Mouse (Mus musculus) heart, adult 18-20 months (tissue): ENCODE measurements around the gene Map4k3. TPM values are rescaled to one million over a fixed set of nuclear protein-coding genes. Genes with fewer than 3 reads are reported as not detected.

ENCODE experiments used
- DNase-seq, 2 experiments: peaks; one replicate each; pipeline ENCODE4 v3.0.0; 2021 to 2022; ENCODE audit warnings: mixed read lengths in 1 of 2
- total RNA-seq, 2 experiments: library from RNA; stranded (reverse); gene quantifications; 2 replicates each; pipeline ENCODE4 v1.2.3; 2021

Gene Map4k3
- total RNA-seq, 2 experiments from 2014 or later = 22.1 to 24.5 TPM

DNA sequence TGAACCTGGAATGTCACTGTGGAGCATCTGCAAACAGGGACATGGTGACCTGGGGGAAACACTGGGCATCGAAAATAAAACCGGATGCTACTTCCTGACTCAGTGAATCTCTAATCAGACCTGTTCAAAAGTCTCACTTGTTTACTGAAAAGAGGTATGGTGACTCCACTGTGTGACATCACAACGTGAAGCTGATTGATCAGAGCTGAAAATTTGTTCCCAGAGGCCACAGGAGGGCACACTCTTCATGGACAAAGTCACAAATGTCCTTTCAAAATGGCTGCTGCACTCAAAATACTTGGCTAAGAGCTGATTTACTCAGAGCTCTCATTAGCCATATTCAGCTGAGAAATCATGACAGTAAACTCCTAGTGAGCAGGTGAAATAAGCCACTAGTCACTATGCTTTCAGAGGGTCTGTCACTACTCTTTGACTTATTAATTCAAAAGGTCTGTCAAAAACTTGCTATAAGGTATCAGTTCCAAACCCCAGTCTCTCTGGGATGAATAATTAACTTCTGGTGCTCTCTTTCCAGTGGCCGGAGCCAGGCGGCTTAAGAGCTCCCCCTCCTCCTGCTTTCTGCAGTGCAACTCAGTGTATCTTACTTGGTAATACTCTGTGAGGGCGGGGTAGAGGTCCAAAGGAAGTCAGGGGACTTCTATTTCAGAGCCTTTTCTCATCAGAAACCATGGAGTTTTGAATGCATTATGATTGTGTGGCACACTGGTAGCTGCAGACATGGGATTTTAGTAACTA, 44.3 kb downstream of the Map4k3 start:
- peak; percentile 44 to 57 for DNase-seq

DNA sequence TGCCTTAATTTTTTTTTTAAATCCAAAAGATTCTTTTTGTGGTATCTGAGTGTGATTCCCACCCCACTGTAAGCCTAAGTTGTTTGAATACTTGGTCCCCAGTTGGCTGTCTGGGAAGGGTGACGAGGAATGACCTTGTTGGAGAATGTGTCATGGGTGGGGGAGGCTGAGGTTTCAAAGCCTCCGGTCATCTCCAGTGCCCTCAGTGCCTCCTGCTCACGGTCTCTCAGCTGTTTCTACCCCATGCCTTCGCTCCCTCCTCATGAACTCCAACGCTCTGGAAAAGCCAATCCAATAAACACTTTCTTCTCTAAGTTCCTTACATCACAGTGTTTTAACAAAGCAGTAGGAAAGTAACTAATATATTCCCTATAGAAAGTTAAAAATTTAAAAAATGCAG, 45.2 kb downstream of the Map4k3 start:
- DNase-seq = no peak

DNA sequence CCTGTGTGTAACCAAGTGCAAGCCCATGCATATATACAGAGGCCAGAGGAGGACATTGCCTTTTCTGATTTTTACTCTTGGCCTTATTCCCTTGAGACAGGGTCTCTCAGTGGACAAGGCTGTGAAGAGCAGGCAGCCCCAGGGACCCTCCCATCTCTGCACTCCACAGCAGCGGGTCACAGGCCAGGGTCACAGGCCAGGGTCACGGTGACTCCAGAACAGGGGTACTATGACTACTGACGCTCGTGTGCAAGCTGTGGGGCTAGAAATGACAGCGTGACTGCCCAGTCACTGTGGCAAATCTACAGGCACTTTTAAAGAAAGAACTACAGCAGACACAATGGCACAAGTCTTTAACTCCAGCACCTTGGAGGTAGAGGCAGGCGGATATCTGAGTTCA, 50.1 kb downstream of the Map4k3 start:
- DNase-seq = no peak

DNA sequence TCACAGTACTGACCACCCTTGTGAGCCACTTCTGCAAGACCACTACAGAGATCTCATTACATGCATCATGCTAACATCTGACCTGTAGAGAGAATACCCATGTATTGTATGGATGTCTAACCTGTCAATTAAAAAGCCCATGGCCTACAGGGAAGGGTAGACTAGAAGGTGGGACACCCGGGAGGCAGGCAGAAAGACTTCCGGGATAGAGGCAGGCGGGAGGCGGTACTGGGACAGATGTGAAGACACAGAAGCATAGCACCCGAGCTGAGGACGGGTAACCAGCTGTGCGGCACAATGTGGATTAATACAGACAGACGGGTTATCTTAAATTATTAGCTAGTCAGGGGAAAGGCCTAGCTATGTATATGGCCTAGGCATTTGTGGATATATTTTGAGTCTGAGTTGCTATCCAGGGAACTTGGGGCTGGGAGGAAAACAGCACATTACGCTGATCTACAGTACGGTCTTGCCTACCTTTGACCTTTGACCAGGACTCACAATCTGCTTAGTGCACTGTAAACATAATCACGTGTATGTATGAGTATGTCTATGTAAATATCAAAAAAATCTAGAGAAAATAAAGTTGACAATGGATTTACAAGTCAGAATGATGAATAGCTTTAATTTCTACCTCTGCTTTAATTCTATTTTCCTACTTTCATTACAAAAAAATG, 51.3 kb downstream of the Map4k3 start:
- no peak for DNase-seq

DNA sequence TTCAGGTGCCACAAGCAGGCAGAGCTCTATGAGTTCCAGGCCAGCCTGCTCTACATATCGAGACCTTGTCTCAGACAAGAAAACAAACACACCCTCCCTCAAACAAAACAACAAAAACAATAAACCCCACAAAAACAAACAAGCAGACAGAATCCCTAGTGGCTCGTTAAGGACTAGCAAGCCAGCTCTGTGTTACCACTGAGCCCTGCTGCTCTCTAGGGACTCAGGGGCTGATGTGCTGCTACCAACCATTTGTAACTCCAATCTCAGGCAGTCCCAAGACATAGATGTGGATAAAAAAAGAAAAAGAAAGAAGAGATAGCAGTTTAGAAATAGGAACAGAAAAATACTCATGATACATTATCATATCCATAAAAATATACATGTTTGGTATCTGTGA, 52.1 kb downstream of the Map4k3 start:
- no peak for DNase-seq

DNA sequence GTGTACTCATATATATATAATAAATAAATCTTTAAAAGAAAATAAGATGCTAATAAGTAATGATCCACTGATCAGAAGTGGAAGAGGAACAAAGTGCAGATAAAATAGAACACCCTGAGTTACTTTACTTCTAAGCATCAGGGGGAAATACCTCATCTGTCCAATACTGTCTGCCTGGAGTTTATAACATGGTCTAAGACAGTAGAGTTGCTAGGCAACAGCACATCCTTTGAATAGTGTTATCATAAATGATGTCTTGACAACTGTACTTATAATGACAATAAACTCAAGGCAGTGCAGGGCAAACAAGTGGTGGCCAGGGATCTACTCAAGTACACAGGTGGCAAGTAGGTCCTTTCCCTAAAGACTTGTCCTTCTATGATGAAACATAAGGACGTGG, 57.9 kb downstream of the Map4k3 start:
- DNase-seq = no peak

DNA sequence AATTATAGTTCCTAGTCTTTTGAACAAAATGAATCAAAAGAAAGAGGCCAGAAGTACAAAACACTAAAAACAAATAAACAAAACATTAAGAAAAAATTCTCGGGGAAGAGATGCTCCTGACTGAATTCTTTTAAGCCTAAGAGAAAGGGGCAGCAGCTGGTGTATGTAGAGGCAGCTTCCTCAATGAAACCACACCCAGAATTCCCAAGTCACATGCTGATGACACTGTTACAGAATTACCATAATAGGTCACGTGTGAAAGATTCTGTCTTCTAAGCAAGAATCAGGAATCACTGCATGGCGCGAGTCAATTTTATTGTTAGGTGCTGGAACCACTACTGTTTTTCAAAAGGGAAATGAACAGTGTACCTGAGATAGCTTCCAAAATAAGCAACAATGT, 64.7 kb downstream of the Map4k3 start:
- DNase-seq = no peak

DNA sequence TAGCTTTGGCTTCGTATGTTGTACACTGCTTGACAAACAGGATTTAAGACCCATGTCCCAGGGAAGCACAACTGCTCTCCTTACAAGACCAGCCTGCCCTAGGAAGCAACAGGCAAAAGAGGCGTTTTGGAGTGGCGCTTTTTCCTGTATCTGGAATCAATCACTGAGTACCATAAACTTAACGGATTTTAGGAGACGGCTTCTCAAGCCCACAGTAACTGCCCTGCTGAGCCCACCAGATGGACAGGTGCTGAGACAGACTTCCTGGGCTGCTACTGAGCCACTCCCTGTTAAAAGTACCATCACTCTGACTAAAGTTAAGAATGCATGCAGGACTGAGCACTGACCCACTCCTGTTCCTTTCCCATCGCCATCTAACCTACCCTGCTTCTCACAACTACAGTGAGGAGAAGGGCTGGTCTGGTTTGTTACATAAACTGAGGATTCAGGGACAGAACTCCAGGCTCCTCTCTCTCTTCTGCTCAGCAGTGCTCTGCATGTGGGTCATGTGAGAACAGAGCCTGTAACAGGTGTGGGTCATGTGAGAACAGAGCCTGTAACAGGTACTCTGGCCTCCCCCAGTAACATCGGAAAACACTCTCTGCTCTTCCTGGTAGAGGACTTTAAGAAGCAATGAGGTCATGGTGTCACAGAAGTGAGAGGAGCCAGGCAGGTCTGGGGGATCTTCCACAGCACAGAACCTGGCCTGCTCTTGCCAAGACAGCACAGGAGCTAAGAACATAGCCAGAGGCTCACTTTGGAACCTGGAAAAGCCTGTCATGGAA, 65.3 kb downstream of the Map4k3 start:
- no peak for DNase-seq

DNA sequence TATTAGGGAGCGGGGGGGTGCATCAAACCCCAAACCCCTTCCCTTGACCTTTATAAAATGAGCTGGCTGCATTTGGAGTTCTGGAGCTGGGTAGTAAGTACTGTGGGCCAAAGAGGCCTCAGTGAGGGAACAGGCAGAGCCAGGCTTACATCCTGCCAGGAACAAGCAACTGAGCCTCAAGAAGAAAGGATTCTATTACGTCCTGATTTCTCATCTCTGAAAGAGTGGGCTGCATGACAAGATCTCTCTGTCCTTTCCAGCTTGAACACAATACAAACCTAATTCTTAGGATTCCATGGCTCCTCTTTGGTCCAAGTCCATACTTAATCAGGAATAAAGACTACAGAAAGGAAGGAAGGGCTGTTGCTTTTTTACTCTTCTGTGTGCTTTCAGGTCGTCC, 66.4 kb downstream of the Map4k3 start:
- no peak for DNase-seq

DNA sequence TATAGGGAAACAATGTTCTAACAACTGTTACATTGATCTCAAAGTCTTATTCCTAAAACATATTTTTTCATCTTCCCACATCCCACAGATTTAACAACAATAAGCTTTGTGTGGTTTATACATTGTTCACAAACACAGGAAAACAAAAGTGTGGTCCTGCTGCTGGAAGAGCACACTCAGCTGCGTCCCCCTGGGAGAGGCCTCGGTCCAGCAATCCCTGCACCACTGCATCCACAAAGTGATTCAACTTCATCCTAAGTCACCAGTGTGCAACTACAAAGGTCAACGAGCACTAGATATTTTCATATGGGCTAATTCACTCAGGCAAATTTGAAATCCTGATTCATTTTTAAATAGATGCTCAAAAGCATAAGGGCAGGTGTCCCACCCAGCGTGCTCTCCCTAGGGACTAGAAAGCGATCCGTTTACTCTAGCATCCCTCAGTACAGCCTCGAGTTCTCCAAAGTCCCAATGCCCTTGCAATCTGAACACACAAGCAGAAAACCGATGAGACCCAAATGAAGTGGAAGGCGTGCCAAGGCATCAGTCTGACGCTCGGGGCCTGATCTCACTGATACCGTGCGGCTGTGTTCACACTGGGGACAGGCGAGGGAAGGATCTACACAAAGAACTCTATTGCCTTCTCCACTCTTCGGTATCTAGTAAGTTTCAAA, 67.4 kb downstream of the Map4k3 start:
- DNase-seq = no peak

DNA sequence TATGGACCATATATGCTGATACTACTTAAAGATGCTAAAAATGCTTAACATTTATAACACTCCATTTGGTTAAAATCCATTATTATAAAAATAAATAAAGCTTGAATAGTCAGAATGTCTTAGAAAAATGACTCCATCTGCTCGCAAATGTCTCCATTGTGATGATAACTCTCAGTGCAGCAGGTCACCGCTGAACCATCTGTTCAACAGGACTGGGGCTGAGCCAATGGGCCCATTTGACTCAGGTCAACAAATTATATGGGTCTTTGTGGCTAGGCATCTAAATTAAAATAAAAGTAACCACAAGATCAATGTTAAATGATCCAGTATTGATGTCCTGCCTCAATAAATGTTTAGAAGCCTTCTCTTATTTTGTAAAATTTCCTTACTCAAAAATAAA, 68.1 kb downstream of the Map4k3 start:
- no peak for DNase-seq

DNA sequence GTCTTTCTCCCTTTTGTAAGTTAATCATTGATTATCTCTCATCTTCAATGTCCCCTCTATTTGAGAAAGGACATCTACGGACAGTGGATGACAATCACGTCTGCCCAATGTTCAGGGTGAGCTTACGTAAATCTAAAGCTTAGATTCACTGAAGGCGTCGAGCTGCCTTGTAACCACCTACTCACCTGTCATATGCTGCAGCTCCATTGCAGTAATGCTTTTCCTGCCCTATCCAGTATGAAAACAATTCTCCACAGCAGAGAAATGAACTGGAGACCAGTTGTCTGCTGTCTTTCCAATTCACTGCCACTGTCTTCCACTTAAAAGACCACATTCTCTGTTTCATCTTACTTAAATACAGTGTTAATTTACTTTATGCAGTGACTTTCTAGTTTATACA, 68.5 kb downstream of the Map4k3 start:
- DNase-seq = no peak

DNA sequence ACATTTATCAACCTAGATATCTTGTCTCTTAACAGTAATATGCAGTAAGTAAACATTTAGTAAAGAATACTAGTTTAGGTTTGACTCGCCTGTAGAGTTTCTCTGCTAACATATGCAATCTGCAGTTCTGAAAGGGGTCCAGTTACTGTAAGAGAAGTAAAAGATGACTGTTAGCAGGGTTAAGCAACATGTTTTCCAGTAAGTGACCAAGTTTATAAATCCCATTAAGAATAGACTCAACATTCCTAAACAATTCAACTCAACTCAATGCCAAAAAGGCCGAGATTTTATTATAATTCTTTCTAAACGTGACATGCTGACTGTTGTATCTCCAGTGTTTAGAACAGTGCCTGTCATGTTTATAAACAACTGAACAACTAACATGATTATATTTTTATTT, 74.0 kb downstream of the Map4k3 start:
- DNase-seq = no peak

DNA sequence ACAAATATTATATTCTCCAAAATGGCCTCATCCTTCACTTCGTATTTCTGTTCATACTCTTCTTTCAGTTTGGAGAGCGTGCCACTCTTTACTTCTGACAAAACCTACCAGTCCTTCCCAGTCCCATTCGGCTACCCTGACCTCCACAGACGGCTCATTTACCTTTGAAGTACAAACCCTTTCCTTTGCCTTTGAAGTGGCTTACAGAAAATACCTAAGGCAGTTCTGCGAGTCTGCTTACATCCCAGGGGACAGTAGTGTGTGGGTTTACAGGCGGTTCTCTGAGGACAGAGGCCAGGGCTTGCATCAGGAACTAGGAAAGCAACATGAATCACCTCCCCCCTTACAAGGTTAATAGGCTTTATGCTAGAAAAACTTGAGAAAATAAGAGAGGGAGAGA, 75.5 kb downstream of the Map4k3 start:
- DNase-seq = no peak

DNA sequence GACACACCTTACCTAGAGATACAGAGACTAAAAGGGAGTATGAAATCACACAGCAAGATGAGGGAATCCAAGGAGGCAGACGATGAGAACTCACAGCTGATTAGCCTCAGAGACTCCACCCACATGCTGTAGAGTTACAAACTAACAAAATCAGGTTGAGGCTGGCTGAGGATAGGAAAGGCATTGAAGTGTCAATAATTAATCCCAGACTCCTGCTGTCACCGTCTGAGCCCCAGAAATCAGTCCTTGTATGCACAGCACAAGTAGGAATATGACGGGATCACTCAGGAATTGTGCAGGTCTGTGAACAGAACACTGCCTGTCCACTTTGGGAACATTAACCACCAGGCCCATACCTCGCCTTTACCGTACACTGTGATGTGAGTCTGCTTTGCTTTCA, 81.4 kb downstream of the Map4k3 start:
- no peak for DNase-seq

DNA sequence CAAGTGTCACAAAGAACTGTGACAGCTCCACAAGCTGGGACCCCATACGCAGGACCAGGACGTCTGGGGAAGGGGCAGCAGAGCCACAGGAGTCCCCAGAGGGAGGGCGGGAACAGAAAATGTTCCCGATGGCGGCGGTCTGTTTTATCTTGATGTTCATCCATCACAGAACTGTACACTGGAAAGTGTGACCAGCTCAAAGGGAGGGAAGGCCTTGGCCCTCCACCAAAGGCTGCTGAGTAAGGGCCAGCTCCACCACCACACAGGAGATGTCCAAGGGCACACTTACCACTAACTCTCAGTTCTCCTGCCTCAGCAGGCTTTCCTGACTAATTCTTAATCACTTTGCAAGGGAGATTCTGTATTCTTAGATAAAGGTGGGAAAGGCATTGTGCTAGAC, 82.2 kb downstream of the Map4k3 start:
- no peak for DNase-seq

DNA sequence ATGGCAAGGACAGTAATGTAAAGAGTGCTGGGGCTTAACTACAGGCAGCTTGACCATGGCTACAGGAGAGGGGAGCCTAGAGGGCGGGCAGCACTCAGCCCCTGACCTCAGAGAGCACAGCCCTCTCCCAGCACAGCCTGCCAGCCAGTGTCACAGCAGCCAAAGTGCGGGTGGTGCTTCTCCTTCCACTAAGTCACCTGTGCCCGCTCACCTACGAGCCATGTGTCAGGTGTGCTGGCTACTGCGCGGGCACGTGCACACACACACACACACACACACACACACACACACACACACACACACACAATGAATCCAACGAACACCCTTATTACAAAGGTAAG, 82.6 kb downstream of the Map4k3 start:
- DNase-seq = no peak

DNA sequence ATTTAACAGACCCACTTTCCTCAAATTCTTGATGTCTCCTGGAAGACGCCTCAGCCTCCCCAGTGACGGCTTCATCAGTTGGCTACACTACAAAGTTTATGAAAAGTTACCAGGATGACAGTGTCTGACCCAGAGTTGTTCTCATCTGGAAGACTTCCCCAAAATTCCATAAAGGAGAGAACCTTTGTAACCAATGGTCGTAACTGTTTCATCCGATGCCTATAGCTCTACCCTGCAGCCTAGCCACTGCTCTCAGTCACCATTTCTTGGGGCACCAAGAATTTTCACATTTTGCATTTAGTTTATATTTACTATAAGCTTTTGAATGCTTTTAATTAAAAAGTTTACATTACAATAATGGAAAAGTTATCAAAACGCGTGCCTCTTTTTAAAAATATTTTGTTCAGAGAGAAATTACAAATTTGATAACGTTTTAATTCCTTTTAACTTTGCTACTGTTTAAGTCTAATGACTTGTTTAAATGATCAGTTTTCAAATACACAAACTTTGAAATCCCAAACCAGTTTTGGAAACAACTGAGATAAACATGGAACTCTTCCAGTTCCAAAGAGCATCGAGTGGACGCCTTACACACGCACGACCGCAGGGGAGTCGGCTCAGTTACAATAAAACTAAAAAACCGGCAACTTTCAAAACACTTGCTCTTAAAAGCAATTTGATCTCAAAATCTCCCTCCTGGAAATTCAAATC, 83.1 kb downstream of the Map4k3 start:
- no peak for DNase-seq

DNA sequence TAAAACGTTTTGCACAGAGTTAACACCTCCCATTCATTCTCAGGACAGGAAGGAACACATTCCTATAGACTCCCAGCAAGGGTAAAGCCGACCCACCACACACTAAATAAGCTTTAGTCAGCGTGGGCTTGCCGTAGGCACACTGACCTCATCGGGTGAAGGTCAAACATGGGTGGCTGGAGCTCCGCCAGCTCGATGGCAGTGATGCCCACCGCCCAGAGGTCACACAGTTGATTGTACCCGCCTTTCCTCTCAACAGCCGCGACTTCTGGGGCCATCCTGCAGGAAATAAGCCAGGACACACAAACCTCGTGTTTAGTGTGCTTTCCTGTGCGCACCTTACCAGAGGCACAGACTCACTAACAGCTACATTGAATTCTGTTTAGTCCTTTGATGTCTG, 83.7 kb downstream of the Map4k3 start:
- no peak for DNase-seq

DNA sequence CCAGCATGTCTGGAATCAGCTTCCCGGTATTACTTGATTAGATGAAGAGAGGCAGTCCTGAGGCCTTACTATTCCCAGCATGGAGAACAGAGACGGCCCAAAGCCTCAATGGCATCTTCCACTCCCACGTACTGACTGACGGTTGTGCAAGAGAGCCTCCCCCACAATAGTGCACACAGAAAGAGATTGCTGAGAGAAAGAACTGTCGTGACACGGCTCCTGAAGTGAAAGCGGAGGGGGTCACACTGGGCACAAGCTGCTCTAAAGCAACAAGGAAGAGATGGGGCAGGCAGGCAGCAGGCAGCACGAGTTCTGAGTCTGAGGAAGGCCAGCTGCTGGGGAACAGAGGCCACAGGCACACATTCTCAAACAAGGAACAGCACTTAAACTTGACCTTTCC, 90.2 kb downstream of the Map4k3 start:
- no peak for DNase-seq

DNA sequence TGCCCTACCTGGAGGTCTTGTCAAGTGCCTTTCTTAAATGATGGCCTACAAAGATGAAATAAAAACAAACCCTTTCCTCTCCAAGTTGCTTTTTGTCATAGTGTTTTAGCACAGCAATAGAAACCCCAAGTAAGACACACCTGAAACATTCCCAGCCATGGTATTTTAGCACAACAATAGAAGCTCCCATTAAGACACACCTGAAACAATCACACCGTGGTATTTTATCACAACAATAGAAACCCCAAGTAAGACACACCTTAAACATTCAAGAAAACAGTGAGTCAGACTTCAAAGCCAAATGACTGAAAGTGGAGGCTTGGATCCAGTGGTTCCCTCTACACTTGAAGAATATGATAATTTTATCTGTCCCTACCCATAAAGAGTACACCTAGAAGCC, 92.5 kb downstream of the Map4k3 start:
- DNase-seq = no peak

DNA sequence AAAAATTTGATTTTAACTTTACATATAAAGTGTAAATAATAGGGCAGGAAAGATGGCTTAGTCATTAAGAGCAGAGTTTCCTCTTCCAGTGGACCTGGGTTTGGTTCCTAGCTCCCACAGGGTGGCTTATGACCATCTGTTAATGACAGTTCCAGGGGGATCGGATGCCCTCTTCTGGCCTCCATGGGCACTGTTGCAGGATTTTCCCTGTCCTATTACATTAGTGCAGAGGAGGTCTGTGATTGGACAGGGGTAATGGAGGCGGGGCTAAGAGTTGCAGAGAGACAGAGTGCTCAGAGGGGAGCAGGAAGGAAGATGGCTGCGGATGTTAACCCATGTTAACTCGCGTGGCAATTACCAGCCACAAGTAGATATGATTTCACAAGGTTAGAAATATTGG, 95.4 kb downstream of the Map4k3 start:
- no peak for DNase-seq
